8 mouse cellular contexts compared by ENCODE assay signal in genomic region chr17:12940151-12940805, GRCm38 (mm10). TPM values are rescaled to one million over a fixed set of nuclear protein-coding genes. Genes with fewer than 3 reads are reported as not detected.
DNase-seq lines count a peak whose midpoint lies in the region; ATAC-seq and TF ChIP-seq lines count a peak whose summit lies in the region.

TSS of gene Acat3 (minus strand) at chr17:12940600.

- no peak for DNase-seq in frontal cortex, postnatal 10 days (ENCODE audit: low spot score in 2 of 2)
- peak; percentile 31 for DNase-seq in adrenal gland, postnatal 14 days
- peak; percentile 53 for DNase-seq in kidney, adult 2 months
- no peak for DNase-seq in layer of hippocampus, adult 9-10 months (ENCODE audit: low spot score)
- no peak for DNase-seq in urinary bladder, adult 2 months (ENCODE audit: low spot score)

- peak within 1 kb of the TSS; percentile 50 for H3K4me3 ChIP-seq in erythroblast, embryonic 14.5 days (replicated peaks)
- H3K4me3 ChIP-seq in kidney, adult 2 months (ENCODE audit: insufficient read depth, low read depth, low read length): peak within 1 kb of the TSS; percentile 60

- H3K4me1 ChIP-seq in erythroblast, embryonic 14.5 days (ENCODE audit: control insufficient read depth): peaks cover 23% of the 10 kb centered on the region
- peaks cover 14% of the 10 kb centered on the region; the same call in 1 of the 2 replicates for H3K4me1 ChIP-seq in kidney, adult 2 months (ENCODE audit: control insufficient read depth, insufficient read depth, low read length)

- H3K27ac ChIP-seq in kidney, adult 2 months (ENCODE audit: insufficient read depth, low read depth, low read length): 0 out of 2 replicates have a peak within 1 kb of the TSS, but pooled peaks have one; percentile 21

- 2% methylated on average over 27 of the region's 27 CpGs for WGBS in kidney, adult 2 months

- TF ChIP-seq CTCF in kidney, adult 2 months (conservative IDR thresholded peaks at IDR 0.05; ENCODE audit: insufficient read depth, insufficient read length, low read depth, low read length): no peak

- ATAC-seq in frontal cortex, adult (ENCODE audit: low TSS enrichment): peak; percentile 30; the same call in 1 of the 2 replicates
- ATAC-seq in megakaryocyte progenitor cell, adult 5-6 weeks (replicated peaks; ENCODE audit: poor library complexity): peak; percentile 59

- H3K27me3 ChIP-seq in erythroblast, embryonic 14.5 days (ENCODE audit: control insufficient read depth): no peaks in the 10 kb centered on the region
- no peaks in the 10 kb centered on the region for H3K27me3 ChIP-seq in kidney, adult 2 months (replicated peaks; ENCODE audit: control insufficient read depth, insufficient read depth, low read length)

- peaks cover 31% of the 10 kb centered on the region for H3K36me3 ChIP-seq in erythroblast, embryonic 14.5 days (ENCODE audit: control insufficient read depth)
- H3K36me3 ChIP-seq in kidney, adult 2 months (ENCODE audit: control insufficient read depth, insufficient read depth, low read length): peaks cover 2% of the 10 kb centered on the region; the same call in 1 of the 2 replicates

- H3K9me3 ChIP-seq in erythroblast, embryonic 14.5 days (ENCODE audit: control insufficient read depth, low read length): no peaks in the 10 kb centered on the region

- peak; percentile 30 for TF ChIP-seq POLR2A in kidney, adult 2 months (IDR thresholded peaks at IDR 0.05; ENCODE audit: low read depth, low read length)

RNA-seq across cellular contexts. Expression of gene Acat3, which starts in this region (rescaled TPM):
- total RNA-seq in adrenal gland, postnatal 14 days (2021): 1.6 and 21.6 TPM in 2 replicates
- polyA plus RNA-seq in erythroblast, embryonic 14.5 days (2012): 0.18 TPM in 1 of 2 replicates, not detected in the other
- polyA plus RNA-seq in kidney, adult 2 months (2012; rRNA removed): 8.4 and 10.3 TPM in 2 replicates
- 0.07 TPM in 1 of 2 replicates, not detected in the other for total RNA-seq in megakaryocyte progenitor cell, adult 5-6 weeks (2015)
- total RNA-seq in megakaryocyte progenitor cell, adult 5-6 weeks (2017): 0.30 and 0.54 TPM in 2 replicates
- 0.37 and 0.41 TPM in 2 replicates for polyA plus RNA-seq in urinary bladder, adult 2 months (2012; rRNA removed)

Comparison
In these comparisons a context has a peak if more than half of its experiments do, and no peak if none do; other contexts are left out.
1. Peak in ATAC-seq in megakaryocyte progenitor cell, adult 5-6 weeks; RNA of the gene not detected or under 1 TPM.
2. DNase-seq: peak in adrenal gland, postnatal 14 days (single experiment) and kidney, adult 2 months (single experiment); none in frontal cortex, postnatal 10 days (0 of 2), layer of hippocampus, adult 9-10 months (single experiment) and urinary bladder, adult 2 months (single experiment).